Mouse (Mus musculus) heart, postnatal 0 days (tissue): ENCODE data around the gene Cdk13.

ENCODE experiments used
- CTCF ChIP-seq: IDR thresholded peaks from 2 replicates; pipeline ENCODE4 v1.5.1; 2016; ENCODE audit warnings: antibody characterized with exemption, control low read depth, low read depth
- EP300 ChIP-seq: IDR thresholded peaks from 2 replicates; pipeline ENCODE4 v1.6.1; 2016; ENCODE audit warnings: antibody characterized with exemption, low read depth

DNA sequence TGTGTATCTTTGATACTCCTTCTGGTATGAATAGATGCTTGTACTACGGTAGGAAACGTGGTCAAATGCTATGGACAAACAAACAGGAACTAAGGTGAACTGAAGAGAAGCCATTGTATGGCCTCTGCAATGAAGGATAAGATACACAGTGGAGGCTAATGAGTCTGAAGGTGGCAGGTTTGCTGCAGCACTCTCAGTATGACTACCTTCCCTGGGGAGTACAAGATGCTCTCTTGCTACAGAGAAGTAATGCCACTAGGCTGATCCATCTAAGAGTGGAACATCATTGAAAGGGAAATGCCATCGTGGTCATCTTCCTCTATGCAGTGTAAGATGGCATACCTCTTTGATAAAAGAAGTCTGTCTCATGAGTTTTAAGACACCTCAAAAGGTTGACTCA, 28.0 kb upstream of the Cdk13 start:
- TF ChIP-seq CTCF (no peak), EP300 (no peak)
